Mouse (Mus musculus) stomach, postnatal 0 days (tissue): ENCODE data around the gene Pou3f3.

Experiments
- CTCF ChIP-seq: IDR thresholded peaks from 2 replicates; pipeline ENCODE4 v1.5.1; 2016; ENCODE audit warnings: antibody characterized with exemption, low read depth, mild to moderate bottlenecking, moderate library complexity
- EP300 ChIP-seq: optimal IDR thresholded peaks from 2 replicates; pipeline ENCODE3; 2016; ENCODE audit warnings: antibody characterized with exemption

DNA sequence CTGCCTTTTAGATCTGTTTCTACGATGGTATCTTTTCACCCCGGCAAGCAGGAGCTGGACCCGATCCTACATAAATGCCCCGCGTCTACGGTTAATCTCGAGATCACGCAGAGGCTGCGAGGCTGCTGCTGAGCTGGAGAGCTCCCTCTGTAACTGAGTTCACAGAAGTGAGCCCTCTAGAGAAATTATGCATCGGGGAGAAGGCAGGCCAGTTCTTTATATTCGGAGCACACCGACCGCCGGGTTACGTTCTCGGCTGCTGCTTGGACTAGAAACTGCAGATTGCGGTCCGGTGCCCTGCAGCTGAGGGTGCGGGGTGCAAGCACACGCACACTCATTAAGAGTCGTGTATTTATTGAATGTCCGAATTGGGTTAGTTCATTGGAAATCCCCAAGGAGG lies 1.7 kb upstream of the Pou3f3 start:
- TF ChIP-seq CTCF (0 out of 2 replicates have a peak, but pooled peaks have one; percentile 9), EP300 (no peak)
